Mouse (Mus musculus) bone marrow, adult 2 months (tissue): ENCODE measurements around the gene Tmbim4.

Experiments used
- CTCF ChIP-seq: fragments of 200-500 bp; IDR thresholded peaks from 2 replicates; pipeline ENCODE4 v1.5.1; 2011; ENCODE audit warnings: low read length, control low read depth; ENCODE audit not compliant: control insufficient read depth, insufficient read depth
- POLR2A ChIP-seq: fragments of 200-500 bp; IDR thresholded peaks from 2 replicates; pipeline ENCODE4 v1.6.1; 2011; ENCODE audit warnings: low read depth, mild to moderate bottlenecking, control low read depth, low read length, borderline replicate concordance; ENCODE audit not compliant: control insufficient read depth

- no peak for TF ChIP-seq POLR2A
- no peak for TF ChIP-seq CTCF
These were observed 71.0 kb downstream of the Tmbim4 start for GRCm38 (mm10) chr10:120272270-120272883.
